Mouse (Mus musculus): ENCODE data around the gene 1700024G13Rik.

1700024G13Rik gene

GRCm38 (mm10) chr14:32332515-32333445, 55.4 kb downstream of the 1700024G13Rik start:
- no peak for DNase-seq (ENCODE audit: low spot score)

- DNase-seq (ENCODE audit: low spot score), result no peak
Measured at GRCm38 (mm10) chr14:32327366-32327765, 60.8 kb downstream of the 1700024G13Rik start.

All from testis, postnatal 10 days (tissue).